Mouse (Mus musculus) spleen, postnatal 36 days (tissue): ENCODE measurements around the gene Il4ra.

Experiments
- DNase-seq, 2 experiments: peaks; one replicate each; pipeline ENCODE4 v3.0.0; 2022; ENCODE audit warnings: low spot score in 2 of 2, mixed read lengths in 1 of 2

Il4ra gene

DNA sequence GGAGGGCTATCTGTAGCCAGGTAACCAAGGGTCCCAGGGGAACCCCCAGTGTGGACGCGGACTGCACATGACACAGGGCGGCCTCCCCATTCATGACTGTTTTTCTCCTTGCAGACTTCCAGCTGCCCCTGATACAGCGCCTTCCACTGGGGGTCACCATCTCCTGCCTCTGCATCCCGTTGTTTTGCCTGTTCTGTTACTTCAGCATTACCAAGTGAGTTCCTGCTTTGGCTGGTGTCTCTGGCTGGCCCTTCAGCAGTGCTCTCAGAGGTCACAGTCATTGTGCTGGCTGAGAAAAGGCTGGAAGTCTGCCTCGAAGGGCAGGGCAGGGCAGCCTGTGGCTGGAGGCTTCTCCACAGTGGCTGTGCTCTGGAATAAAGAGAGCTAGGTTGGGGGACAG lies 20.8 kb downstream of the Il4ra start:
- DNase-seq: peak in 1 of 2 experiments; percentile 13

DNA sequence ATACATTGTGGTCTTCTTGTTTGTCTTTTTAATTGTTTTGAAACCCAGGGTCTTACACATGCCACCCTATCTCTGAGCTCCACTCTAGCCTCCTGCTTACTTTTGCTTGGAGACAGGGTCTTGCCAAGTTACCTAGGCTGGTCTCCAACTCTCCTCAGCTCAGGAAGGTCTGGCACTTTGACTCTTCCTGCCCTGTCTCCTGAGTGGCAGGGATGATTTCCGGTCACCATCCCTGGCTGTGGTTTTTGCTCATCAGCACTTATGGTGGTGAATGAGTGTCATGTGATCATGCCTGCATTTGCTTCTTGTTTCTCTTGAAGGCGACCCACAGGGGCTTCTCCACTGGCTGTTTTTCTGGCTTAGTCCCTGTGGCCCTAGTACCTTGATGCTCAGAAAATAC lies 21.9 kb downstream of the Il4ra start:
- no peak for DNase-seq

DNA sequence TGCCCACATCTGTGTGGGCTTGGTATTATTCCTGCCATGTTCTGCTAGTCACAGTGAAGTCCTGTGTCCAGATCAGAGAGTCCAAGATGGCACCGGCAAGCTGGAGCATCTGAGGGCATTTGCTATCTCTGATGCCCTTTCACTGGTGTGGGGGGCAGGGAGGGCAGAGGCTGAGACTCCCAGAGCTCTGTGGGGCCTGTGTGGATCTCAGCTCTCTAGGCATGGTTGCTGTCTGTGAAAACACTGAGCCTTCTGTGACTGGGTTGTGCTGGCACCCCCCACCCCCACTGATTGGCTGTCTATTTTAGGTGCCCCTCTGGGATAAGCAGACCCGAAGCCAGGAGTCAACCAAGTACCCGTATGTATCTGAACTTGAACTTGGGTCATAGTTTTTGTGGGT lies 22.9 kb downstream of the Il4ra start:
- no peak for DNase-seq

DNA sequence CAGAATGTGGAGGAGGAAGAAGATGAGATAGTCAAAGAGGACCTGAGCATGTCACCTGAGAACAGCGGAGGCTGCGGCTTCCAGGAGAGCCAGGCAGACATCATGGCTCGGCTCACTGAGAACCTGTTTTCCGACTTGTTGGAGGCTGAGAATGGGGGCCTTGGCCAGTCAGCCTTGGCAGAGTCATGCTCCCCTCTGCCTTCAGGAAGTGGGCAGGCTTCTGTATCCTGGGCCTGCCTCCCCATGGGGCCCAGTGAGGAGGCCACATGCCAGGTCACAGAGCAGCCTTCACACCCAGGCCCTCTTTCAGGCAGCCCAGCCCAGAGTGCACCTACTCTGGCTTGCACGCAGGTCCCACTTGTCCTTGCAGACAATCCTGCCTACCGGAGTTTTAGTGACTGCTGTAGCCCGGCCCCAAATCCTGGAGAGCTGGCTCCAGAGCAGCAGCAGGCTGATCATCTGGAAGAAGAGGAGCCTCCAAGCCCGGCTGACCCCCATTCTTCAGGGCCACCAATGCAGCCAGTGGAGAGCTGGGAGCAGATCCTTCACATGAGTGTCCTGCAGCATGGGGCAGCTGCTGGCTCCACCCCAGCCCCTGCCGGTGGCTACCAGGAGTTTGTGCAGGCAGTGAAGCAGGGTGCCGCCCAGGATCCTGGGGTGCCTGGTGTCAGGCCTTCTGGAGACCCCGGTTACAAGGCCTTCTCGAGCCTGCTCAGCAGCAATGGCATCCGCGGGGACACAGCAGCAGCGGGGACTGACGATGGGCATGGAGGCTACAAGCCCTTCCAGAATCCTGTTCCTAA lies 24.0 kb downstream of the Il4ra start:
- DNase-seq: no peak

DNA sequence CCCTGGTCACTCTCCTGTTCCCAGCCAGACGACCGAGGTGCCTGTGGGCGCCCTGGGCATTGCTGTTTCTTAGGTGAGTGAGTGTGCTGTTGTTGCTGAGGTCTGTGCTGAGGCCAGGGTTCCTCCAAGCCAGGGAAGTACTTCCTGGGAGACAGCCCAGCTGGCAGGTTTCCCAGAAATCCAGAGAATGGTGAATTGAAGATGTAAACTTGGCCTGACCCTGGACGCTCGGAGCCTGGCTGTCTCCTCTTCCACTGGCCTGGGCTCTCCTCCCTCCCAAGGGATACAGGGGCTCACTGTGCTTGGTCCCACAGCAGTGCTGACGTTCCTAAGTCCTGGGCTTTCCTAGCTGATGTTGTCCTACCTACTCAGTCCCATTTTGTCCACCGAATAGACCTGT lies 25.1 kb downstream of the Il4ra start:
- no peak for DNase-seq

DNA sequence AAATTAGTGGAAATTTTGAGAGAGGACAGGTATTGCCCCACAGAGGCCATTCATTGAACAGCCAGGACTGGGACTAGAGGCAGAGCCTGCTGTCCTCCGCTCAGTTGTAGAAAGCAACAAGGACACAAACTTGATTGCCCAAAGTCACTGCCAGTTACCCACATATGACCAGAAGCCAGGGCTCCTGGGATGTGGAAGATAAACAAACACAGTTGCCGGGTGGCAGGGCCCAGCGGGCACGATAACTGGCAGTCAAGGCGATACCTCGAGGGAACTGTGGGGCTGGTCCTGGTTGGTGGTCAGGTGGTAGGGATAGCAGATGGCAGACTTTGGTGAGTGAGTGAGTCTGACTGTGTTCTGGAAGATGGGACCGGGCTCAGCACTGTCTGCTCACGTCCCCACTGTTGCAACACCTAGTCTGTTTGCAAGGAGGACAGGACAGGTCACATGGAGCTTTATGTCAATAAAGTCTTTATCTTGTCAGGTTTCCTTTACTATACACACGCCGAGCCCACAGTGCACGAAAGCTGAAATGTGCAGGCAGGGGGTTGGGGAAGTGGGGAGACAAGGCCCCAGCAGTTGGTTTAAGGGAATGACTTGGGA lies 25.7 kb downstream of the Il4ra start:
- DNase-seq: no peak

DNA sequence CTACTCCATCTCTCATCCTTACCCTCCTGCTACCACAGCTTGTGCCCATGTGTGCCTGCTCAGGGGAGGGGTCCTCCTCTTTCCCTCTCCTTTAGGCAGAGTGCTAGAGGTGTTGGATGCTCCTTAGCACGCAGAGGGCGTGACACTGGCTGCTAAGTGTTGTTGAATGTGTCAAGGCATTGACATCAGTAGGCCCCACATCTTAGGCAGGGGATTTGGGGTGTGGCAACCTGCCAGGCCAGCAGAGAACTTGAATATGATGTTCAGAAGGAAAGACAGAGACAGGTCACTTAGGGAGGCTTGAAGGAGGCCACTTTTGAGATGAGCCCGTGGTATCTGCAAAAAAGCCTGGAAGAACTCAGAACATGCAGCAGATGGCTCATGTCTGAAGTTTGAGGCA lies 26.2 kb downstream of the Il4ra start:
- no peak for DNase-seq

DNA sequence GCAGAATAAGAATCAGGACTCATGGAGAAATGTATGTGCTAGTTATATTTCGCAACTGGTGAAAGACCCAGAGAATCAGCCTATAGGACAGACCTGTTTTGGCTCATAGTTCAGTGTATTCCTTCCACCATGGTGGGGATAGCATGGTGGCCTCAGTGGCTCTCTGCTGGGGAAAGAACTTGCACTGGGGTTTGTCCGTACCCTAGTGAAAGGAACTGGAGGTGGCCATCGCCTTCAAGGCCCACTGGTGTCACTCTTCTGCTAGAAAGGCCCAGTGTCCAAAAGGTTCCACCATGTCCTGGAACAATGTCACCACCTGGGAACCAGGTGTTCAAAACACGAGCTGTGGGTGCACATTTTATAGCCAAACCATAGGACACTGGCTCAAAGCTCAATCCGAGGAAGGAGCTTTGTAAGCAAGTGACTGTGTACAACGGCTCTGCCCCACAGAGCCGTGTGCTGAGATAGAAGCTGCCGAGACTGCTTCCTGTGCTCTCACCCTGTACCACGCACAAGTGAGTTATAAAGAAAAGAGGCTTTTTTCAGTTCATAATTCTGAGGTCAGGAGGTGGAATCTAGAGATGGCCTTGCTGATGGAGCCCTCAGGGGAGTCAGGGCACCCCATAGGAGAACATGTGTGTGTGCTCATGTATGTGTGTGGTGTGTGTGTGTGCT lies 27.8 kb downstream of the Il4ra start:
- DNase-seq: no peak

DNA sequence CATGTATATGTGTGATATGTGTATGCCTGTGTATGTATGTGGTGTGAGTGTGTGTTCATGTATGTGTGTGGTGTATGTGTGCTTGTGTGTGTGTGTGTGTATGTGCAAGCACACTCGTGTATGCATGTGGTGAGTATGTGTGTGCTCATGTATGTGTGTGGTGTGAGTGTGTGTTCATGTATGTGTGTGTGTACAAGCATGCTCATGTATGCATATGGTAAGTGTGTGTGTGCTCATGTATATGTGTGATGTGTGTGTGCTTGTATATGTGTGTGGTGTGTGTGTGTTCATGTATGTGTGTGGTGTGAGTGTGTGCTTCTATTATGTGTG lies 28.3 kb downstream of the Il4ra start:
- no peak for DNase-seq

DNA sequence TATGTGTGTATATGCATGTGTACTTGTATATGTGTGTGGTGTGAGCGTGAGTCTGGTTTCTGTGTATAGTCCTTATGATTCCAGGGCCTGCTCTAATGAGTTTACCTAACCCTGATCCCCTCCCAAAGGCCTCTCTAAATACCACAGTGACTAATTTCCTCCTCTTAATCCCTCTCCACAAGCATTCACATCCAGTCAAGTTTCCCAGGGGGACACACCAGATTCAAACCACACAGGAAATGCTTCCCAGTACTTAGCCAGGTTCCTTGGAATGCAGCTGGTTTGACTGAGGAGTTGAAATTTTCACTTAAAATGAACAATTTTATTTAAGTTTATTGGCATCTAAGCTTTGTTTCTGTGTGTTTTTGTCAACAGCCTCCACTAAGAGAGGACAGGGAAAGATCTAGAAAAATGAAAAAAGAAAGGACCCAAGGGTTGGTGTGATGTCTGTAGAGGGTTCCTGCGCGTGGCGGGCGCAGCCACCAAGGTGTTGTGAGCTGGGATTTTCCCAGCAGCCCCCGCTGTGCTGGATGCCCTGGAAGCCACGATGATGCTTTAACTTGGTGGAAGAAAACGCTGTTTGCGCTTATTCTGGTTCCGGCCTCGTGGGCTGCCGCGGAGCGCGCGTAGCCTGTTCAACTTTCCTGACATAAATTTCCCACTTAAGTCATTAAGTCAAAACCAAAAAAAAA lies 28.9 kb downstream of the Il4ra start:
- no peak for DNase-seq

DNA sequence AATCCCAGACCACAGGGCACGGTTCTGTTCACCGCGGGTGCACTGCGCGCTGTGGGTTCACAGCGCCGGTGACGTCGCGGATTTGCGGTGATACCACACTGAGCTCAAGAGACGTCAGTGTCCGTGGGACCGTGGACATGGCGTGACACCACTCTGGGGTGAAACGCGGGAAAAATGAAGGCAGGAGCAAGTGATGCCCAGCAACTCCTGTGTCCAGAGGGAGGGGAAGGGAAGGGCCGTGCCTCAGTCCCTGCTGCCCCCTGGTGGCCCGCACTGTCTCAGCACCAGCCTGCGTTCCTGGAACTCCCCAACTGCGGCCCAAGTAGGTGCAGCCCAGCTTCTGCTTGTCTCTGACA lies 29.4 kb downstream of the Il4ra start:
- DNase-seq: peak; percentile 83 to 85

DNA sequence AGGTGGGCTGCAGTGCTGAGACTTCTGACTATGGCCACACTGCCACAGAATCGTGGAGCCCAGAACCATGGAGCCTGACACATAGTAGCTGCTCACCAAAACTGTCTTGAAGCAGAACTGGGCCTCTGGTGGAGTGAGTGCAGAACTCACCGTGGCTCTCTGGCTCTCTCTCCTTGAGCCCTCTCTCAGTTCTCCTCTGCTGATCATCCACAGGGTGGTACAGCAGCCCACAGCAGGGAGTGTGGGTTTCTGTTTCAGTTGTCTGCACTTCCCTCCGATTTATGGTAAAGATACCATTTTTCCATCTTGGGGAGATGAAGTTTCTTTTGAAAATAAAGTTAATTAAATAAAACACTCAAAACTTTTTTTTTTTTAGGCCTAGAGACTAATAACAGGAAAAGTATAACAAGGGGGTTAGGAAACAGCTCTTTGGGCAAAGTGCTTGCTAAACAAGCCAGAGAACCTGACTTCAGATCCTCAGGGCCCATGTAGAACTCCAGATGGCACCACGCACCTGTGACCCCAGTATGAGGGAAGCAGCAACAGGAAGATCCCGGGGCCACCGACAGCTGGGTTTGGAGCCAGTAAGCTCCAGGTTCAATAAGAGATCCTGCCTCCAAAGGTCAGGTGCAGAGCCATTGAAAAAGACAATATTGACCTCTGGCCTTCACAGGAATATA lies 31.5 kb downstream of the Il4ra start:
- DNase-seq: peak; percentile 57 to 60

DNA sequence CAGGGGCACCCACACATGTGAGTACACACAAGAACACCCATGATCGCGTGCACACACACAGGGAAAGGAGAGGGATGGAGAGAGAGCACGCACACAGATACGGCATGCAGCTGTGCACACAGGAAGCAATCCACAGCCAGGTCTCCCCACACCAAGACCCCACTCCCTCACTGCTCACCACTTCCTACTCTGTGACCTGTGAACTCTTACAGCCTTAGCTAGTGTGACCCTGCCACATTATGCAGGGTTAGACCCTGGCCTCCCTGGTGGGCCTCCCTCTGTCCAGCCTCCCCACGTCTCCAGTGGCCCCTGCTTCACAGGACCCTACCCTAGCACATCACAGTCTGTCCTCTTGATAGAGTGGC lies 32.1 kb downstream of the Il4ra start:
- DNase-seq: peak in 1 of 2 experiments; percentile 17

DNA sequence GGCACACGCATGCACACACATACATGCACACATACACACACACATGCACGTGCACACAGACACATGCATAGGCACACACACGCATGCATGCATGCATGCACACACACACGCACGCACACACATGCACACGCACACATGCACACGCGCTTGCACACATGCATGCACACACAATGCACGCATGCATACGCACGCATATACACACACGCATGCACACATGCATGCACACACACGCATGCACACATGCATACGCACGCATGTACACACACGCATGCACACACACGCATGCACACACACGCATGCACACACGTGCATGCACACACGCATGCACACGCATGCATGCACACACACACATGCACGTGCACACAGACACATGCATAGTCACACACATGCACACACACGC lies 34.4 kb downstream of the Il4ra start:
- DNase-seq: no peak

DNA sequence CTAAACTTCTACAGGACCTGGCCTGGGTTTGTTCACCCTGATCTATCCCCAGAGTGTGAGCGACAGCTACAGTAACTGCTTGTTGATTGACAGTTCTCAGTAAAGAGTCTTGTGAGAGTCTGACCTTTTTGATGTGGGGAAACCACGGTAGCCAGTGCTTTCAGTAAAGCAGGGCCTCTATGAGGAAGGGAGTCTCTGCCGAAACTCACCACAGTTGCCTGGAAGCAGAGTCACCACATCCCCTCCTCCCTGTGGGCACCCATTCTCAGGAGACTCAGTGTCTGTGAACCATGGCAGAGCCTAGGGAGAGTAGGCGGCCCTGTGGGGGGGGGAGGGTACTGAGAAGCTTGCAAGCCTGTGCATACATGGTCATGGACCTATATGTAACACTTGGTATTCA lies 36.8 kb downstream of the Il4ra start:
- peak; percentile 85 to 87 for DNase-seq

DNA sequence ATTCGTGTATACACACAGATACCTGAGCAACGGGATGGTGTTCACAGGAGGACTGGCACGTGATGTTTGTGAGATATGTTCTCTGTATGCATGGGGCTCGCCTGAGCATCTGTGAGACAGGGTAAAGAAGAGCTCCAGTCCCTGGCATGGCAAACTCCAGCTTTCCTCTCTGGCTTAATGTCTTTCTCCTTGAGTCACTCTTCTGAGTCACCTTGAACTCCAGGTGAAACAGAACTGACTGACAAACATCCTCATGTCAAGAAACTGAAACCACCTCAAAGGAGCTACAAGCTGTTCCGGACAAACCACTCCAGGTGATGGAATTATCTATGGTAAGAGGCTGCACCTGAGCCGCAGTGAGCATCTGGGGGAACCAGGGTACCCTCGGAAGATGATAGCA lies 38.0 kb downstream of the Il4ra start:
- DNase-seq: no peak

DNA sequence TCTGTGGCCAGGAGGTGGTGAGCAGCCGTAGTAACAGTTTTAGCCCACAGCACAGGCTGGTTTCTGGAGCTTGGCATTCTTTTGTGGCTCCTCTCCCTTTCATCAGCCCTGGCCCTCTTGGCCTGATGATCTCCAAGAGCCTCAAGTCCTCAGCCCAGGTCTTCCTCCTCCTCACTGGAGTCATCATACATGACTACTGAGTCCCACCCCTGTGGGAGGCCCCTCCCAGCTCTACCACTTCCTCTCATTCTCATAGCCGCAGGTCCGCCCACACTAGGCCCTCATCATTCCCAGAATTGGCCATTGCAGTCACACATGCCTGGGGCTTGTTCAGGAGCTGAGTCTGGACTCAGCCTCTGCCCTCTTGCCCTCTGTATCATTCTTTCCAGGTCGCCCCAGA lies 41.9 kb downstream of the Il4ra start:
- DNase-seq: peak; percentile 79 to 82

DNA sequence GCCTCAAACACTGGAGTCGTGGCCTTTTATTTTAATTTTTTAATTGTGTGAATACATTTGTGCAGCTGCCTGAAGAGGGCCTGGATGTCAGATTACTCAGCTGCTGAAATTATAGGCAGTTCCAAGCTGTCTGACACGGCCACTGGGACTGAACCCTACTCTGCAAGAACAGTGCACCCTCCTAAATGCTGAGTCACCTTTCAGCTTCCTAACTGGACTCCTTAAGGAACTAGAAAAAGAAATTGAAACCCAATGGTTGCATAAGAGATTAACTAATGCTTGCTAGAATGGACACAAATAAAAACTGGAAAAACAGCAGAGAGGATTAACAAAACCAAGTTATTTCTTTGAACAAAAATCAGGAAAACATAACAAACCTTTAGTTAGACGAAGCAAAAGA lies 44.5 kb downstream of the Il4ra start:
- no peak for DNase-seq

DNA sequence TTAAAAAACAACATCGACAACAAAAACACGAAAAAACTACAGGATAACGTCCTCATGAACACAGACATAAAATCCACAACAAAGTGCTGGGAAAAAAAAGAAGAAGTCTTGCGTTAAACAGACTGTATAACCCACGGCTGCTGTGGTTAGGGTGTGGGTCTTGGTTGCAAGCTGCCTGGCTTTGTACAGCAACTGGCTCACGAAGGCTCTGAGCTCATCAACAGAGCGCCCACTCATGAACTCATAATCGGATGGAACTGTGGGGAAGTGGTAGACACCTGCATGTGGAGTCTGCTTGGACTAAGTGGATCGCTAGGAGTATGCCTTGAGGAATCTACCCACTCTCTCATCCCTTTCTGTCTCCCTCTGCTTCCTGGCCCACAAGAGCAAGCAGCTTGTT lies 45.2 kb downstream of the Il4ra start:
- DNase-seq: peak; percentile 70 to 74

DNA sequence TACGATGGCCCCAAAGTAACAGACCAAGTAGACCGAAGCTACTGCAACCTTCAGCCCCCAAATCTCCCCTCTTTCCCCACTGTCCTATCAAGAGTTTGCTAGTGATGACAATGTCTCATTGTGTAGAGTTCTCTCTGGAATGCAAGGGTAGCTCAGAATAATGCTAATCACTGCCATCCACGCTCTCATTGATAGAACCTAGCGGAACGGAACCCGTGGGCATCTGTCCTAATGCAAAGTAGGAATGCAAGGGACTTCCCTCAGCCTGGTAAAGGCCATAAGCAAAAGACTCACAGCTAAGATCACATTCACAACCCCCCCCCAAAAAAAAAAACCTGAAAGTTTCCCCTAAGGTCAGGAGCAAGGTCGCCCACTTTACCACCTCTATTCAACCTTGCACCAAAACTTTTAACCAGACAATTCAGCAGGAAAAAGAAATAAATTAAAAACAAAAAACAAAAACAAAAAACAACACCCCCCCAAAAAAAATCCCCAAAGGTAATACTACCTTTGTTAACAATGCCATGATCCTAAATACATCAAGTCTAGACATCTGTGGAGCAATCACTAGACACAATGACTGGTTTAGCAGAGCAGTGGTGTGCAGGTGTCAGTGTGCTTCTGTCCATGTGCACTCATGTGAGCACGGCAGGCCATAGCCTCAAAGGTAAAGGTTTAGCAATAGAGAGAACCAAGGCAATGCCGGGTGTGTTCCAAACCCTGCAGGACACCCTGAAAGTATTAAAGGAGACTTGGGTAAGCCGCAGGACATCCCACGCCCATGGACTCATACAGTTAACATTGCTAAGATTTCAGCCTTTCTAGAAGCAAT lies 45.8 kb downstream of the Il4ra start:
- DNase-seq: peak in 1 of 2 experiments; percentile 26

DNA sequence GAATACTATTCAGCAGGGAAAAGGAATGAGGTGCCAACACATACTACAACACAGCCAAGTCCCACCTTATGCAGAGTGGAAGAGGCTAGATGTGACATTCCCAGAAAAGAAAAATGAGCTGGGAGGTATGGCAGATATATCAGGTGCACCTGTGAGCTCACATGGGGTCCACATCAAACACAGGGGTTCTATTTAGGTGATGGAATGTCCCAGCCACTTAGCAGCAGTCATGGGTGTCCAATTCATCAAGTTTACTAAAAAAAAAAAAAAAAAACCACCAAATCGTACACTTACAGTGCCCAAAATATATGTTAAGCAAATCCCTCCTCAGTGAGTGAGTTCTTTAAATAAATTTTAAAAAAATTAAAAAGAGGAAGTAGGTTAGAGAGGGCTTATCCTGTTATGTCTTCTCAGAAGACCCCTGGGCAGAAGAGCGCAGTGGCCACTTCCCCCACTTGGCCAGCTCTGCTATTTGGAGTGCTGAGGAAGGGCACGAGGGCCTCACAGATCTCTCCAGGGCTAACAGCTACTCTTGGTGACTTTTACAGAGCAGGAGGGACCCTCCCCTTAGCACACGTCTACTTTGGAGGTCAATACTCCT lies 47.6 kb downstream of the Il4ra start:
- peak; percentile 65 to 70 for DNase-seq
